Mouse (Mus musculus): ENCODE data around the gene Slc6a6. TPM values are rescaled to one million over a fixed set of nuclear protein-coding genes. Genes with fewer than 3 reads are reported as not detected.

The Slc6a6 gene
- polyA plus RNA-seq, 1 experiment from 2014 or later, result 106 TPM

GRCm38 (mm10) chr6:91745246-91745645 lies 61.4 kb downstream of the Slc6a6 start:
- Histone ChIP-seq H3K4me1 (replicated peaks; ENCODE audit: insufficient read depth, low read length) (0 out of 2 replicates have a peak, but pooled peaks cover 5% of the 10 kb centered on the region), H3K9ac (ENCODE audit: low read depth, low read length) (no peak overlapping the region), H3K27ac (peak overlapping the region; percentile 27; the same call in 1 of the 2 replicates), H3K4me2 (ENCODE audit: low read length) (no peak overlapping the region), H3K27me3 (ENCODE audit: insufficient read depth, low read length) (no peaks in the 10 kb centered on the region), H3K9me3 (replicated peaks; ENCODE audit: low read length) (no peaks in the 10 kb centered on the region), H3K4me3 (replicated peaks; ENCODE audit: low read depth, low read length) (no peak overlapping the region), H3K36me3 (ENCODE audit: insufficient read depth, low read length) (peaks cover 51% of the 10 kb centered on the region)
- 77% methylated on average over 3 of the region's 3 CpGs for WGBS
- ATAC-seq (replicated peaks; ENCODE audit: low FRiP score, low read depth) (no peak), DNase-seq (ENCODE audit: low spot score) (no peak)
- TF ChIP-seq CTCF (IDR thresholded peaks at IDR 0.05; ENCODE audit: low read depth), result no peak

DNA sequence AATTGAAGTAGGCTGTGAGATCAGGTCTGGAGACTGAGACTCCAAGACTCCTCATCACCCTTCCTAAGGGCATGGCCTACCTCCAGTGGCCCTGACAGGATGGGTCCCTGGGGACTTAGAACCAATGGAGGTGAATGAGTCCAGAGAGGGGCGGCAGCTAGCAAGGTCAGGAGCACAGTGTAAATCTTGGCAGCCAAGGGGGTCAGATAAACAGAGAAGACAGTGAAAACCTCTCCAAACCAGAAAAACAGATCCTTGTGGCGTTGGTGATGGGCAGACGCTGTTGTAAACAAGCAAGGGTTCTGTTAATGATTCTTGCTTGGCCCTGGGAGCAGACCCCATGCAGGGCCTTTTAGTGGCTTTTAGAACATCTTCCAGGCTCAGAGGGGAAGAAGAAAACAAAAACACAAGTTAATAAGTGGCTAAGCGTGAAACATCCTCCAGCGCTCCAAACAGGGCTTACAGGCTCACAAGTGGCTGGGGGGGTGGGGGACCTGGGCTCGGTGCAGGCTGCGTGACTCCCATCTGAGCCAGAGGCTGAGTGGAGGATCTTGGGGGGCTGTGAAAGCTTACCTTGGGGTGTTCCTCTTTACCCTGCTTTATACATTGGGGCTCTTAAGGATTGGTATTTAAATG lies 62.2 kb downstream of the Slc6a6 start:
- Histone ChIP-seq H3K9ac (ENCODE audit: low read depth, low read length) (no peak overlapping the region), H3K4me3 (replicated peaks; ENCODE audit: low read depth, low read length) (no peak overlapping the region), H3K27me3 (ENCODE audit: insufficient read depth, low read length) (no peaks in the 10 kb centered on the region), H3K27ac (peak overlapping the region; percentile 27; the same call in 1 of the 2 replicates), H3K4me1 (replicated peaks; ENCODE audit: insufficient read depth, low read length) (0 out of 2 replicates have a peak, but pooled peaks cover 5% of the 10 kb centered on the region), H3K36me3 (ENCODE audit: insufficient read depth, low read length) (peaks cover 53% of the 10 kb centered on the region), H3K9me3 (replicated peaks; ENCODE audit: low read length) (no peaks in the 10 kb centered on the region), H3K4me2 (ENCODE audit: low read length) (no peak overlapping the region)
- DNase-seq (ENCODE audit: low spot score) (no peak), ATAC-seq (replicated peaks; ENCODE audit: low FRiP score, low read depth) (peak; percentile 62)
- 59% methylated on average over 7 of the region's 7 CpGs for WGBS
- TF ChIP-seq CTCF (IDR thresholded peaks at IDR 0.05; ENCODE audit: low read depth), result no peak

GRCm38 (mm10) chr6:91746776-91747175 lies 62.9 kb downstream of the Slc6a6 start:
- Histone ChIP-seq H3K9me3 (replicated peaks; ENCODE audit: low read length) (no peaks in the 10 kb centered on the region), H3K4me3 (replicated peaks; ENCODE audit: low read depth, low read length) (no peak overlapping the region), H3K4me1 (replicated peaks; ENCODE audit: insufficient read depth, low read length) (0 out of 2 replicates have a peak, but pooled peaks cover 5% of the 10 kb centered on the region), H3K36me3 (ENCODE audit: insufficient read depth, low read length) (peaks cover 55% of the 10 kb centered on the region), H3K27ac (0 out of 2 replicates have a peak overlapping the region, but pooled peaks have one; percentile 19), H3K9ac (ENCODE audit: low read depth, low read length) (no peak overlapping the region), H3K4me2 (ENCODE audit: low read length) (no peak overlapping the region), H3K27me3 (ENCODE audit: insufficient read depth, low read length) (no peaks in the 10 kb centered on the region)
- 56% methylated on average over 5 of the region's 5 CpGs for WGBS
- no peak for TF ChIP-seq CTCF (IDR thresholded peaks at IDR 0.05; ENCODE audit: low read depth)
- no peak for DNase-seq (ENCODE audit: low spot score)
- ATAC-seq (replicated peaks; ENCODE audit: low FRiP score, low read depth), result no peak

DNA sequence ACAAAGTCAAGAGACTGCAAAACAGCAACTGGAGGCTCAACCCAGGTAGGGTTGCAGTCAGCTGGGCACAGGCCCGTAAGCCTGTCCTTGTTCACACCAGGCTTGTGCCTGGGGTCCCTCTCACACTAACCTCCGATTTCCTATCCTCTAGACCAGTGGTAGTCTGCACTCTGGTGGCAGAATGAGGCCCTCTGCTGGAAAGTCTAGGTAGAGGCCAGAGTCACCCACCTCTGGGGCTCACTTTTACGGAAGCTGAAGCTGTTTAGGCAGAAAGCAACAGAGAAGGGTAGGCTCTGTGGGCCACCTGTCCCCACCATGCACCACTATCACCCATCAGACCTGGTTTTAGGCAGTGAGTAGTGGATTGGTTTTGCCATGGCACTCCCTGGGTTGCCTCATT lies 67.1 kb downstream of the Slc6a6 start:
- peaks cover 12% of the 10 kb centered on the region for H3K4me1 ChIP-seq (replicated peaks; ENCODE audit: insufficient read depth, low read length)
- H3K27ac ChIP-seq, result no peak overlapping the region
- WGBS, result 71% methylated on average over 3 of the region's 3 CpGs
- peak; percentile 62 for TF ChIP-seq CTCF (IDR thresholded peaks at IDR 0.05; ENCODE audit: low read depth)
- no peaks in the 10 kb centered on the region for H3K9me3 ChIP-seq (replicated peaks; ENCODE audit: low read length)
- H3K9ac ChIP-seq (ENCODE audit: low read depth, low read length), result no peak overlapping the region
- no peaks in the 10 kb centered on the region for H3K27me3 ChIP-seq (ENCODE audit: insufficient read depth, low read length)
- H3K4me3 ChIP-seq (replicated peaks; ENCODE audit: low read depth, low read length), result no peak overlapping the region
- no peak for ATAC-seq (replicated peaks; ENCODE audit: low FRiP score, low read depth)
- H3K36me3 ChIP-seq (ENCODE audit: insufficient read depth, low read length), result peaks cover 58% of the 10 kb centered on the region
- H3K4me2 ChIP-seq (ENCODE audit: low read length), result no peak overlapping the region
- peak; percentile 50 for DNase-seq (ENCODE audit: low spot score)

DNA sequence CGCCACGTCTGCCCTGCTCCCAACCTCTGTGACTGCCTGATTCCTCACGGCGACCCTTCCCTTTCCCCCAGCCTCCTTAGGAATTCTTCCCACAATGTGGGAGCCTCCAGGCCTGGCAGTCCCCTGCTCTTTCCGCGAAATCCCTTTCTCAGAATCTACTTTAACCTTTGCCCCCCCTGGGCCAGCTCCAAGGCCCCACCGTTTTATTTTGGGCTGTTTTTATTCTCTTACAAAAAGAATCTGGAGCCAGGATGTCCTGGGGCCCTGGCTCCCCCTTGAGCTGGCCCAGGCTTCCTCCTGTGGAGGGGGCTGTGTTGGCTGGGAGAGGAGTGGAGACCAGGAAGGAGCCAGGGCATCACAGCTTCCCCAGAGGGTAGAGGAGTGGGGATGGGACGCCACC lies 69.0 kb downstream of the Slc6a6 start:
- no peak overlapping the region for H3K4me2 ChIP-seq (ENCODE audit: low read length)
- 46% methylated on average over 8 of the region's 8 CpGs for WGBS
- ATAC-seq (replicated peaks; ENCODE audit: low FRiP score, low read depth), result peak; percentile 52; the same call in 1 of the 2 replicates
- H3K36me3 ChIP-seq (ENCODE audit: insufficient read depth, low read length), result peaks cover 72% of the 10 kb centered on the region
- peak; percentile 67 for DNase-seq (ENCODE audit: low spot score)
- 0 out of 2 replicates have a peak, but pooled peaks have one; percentile 2 for TF ChIP-seq CTCF (IDR thresholded peaks at IDR 0.05; ENCODE audit: low read depth)
- H3K4me3 ChIP-seq (replicated peaks; ENCODE audit: low read depth, low read length), result no peak overlapping the region
- H3K27ac ChIP-seq, result peak overlapping the region; percentile 75
- H3K4me1 ChIP-seq (replicated peaks; ENCODE audit: insufficient read depth, low read length), result peaks cover 12% of the 10 kb centered on the region
- no peaks in the 10 kb centered on the region for H3K27me3 ChIP-seq (ENCODE audit: insufficient read depth, low read length)
- no peaks in the 10 kb centered on the region for H3K9me3 ChIP-seq (replicated peaks; ENCODE audit: low read length)
- no peak overlapping the region for H3K9ac ChIP-seq (ENCODE audit: low read depth, low read length)

DNA sequence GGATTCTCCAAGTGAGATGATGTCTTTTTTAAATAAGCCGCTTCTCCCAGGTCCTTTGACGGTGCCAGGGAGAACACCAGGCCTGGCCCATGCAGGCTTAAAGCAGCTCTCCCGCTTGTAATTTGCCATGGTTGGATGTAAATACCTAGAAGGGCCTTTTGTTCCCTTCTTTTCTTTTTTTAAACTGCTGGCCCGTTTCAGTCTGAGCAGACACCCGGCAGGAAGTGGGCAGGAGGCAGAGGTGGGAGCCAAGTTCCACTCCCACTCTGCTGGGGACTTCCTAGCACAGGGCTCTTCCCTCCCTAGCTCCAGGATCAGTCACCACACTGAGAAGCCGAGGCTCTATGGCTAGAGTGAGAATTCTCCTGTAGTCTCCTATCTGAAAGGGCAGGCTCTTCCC lies 70.2 kb downstream of the Slc6a6 start:
- H3K27me3 ChIP-seq (ENCODE audit: insufficient read depth, low read length), result no peaks in the 10 kb centered on the region
- peaks cover 62% of the 10 kb centered on the region for H3K36me3 ChIP-seq (ENCODE audit: insufficient read depth, low read length)
- no peak overlapping the region for H3K4me3 ChIP-seq (replicated peaks; ENCODE audit: low read depth, low read length)
- H3K9ac ChIP-seq (ENCODE audit: low read depth, low read length), result no peak overlapping the region
- no peak for ATAC-seq (replicated peaks; ENCODE audit: low FRiP score, low read depth)
- no peak overlapping the region for H3K4me2 ChIP-seq (ENCODE audit: low read length)
- WGBS, result 41% methylated on average over 6 of the region's 6 CpGs
- DNase-seq (ENCODE audit: low spot score), result peak; percentile 41
- no peaks in the 10 kb centered on the region for H3K9me3 ChIP-seq (replicated peaks; ENCODE audit: low read length)
- peaks cover 12% of the 10 kb centered on the region for H3K4me1 ChIP-seq (replicated peaks; ENCODE audit: insufficient read depth, low read length)
- no peak for TF ChIP-seq CTCF (IDR thresholded peaks at IDR 0.05; ENCODE audit: low read depth)
- H3K27ac ChIP-seq, result peak overlapping the region; percentile 75
